Mouse (Mus musculus) forebrain, embryonic 10.5 days (tissue): ENCODE results near the gene Arhgdib. TPM values are rescaled to one million over a fixed set of nuclear protein-coding genes. Genes with fewer than 3 reads are reported as not detected.
A peak's percentile ranks its signal among the peaks of the same experiment; 100 is the strongest.
"Not testable (repeated sequence)": the region's sequence is repeated elsewhere in the genome, so short reads cannot be mapped to it uniquely, and the experiment has no call there.

Experiments used
- DNase-seq: peaks from one replicate; pipeline ENCODE4 v3.0.0-alpha.2; 2017; ENCODE audit warnings: low spot score; ENCODE audit errors: extremely low spot score
- H3K27ac ChIP-seq: fragments of 300-500 bp; sonication (generic); 2 replicates; pipeline ENCODE4 v1.5.1; 2016; ENCODE audit warnings: mild to moderate bottlenecking
- H3K27me3 ChIP-seq: fragments of 300-500 bp; sonication (generic); 2 replicates; pipeline ENCODE4 v1.6.1; 2016; ENCODE audit warnings: mild to moderate bottlenecking; ENCODE audit not compliant: poor library complexity, severe bottlenecking
- H3K36me3 ChIP-seq: fragments of 300-500 bp; sonication (generic); replicated peaks from 2 replicates; pipeline ENCODE4 v1.6.1; 2016; ENCODE audit warnings: mild to moderate bottlenecking, moderate library complexity
- H3K4me1 ChIP-seq: fragments of 300-500 bp; sonication (generic); 2 replicates; pipeline ENCODE4 v1.6.1; 2016
- H3K4me3 ChIP-seq: fragments of 300-500 bp; sonication (generic); 2 replicates; pipeline ENCODE4 v1.5.1; 2016; ENCODE audit warnings: mild to moderate bottlenecking, moderate library complexity
- H3K9me3 ChIP-seq: fragments of 300-500 bp; sonication (generic); 2 replicates; pipeline ENCODE4 v1.6.1; 2016; ENCODE audit warnings: mild to moderate bottlenecking, moderate library complexity
- WGBS: fragments of 180-500 bp; shearing (Covaris S2); methylation state at CpG from one replicate; pipeline ENCODE4 v1.1.7; 2016; 5-methylcytosine and 5-hydroxymethylcytosine counted together
- polyA plus RNA-seq: library from polyadenylated mRNA; unstranded; fragments of >200 nt; fragmentation: Nextera tagmentation; extraction: Ambion mirVana; gene quantifications from 2 replicates; pipeline ENCODE4 v1.2.1, GENCODE M21; 2016

The Arhgdib gene
- polyA plus RNA-seq, result 22.0 and 25.3 TPM in 2 replicates

DNA sequence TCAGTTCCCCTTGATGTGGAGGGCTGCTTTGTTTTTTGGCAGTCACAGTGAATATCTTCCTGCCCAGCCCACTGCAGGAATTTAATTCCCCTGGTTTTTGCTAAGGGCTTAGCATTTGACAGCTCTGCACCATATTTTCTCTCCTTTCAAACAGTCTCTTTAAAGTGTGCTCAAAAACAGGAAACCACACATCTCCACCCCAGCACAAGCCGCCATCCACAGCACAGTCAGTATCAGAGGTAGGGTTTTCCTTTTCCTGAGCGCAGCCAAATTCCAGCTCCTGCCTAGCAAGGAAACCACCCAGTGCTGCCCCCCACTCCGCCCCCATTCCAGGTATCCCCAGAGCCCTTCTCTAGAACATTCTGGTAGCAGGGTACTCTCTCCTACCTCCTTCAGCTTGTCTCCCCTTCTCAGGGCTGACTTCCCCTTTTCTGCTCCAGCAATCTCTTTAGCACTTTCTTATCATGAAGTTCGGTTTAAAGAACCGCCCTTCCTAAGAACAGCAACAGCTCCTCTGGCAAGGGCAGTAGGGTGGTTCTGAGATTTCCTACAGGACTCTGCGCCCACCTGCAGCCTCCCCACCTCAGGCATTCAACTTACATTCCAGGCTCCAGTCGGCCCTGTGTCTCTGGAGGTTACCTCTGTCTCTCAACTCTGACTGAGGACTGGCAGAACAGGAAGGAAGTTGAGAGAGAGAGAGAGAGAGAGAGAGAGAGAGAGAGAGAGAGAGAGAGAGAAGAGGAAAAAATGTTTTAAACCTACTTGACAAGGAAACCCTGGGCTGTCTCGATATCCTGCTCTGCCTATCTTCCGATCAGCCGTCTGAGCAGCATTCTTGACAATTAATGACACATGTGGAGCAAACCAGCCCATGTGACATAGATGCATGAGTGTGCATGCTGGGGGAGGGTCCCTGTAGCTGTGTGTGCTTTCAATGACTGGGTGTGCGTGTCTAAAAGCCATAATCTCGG is at the start of gene Arhgdib:
TSS of gene Arhgdib (minus strand) at position 849 of the 971 bp plus-strand sequence.
- 64% methylated on average over 12 of the region's 12 CpGs for WGBS
- no peaks in the 10 kb centered on the region for H3K27me3 ChIP-seq
- H3K4me3 ChIP-seq, result no peak within 1 kb of the TSS
- H3K36me3 ChIP-seq, result no peaks in the 10 kb centered on the region
- peaks cover 22% of the 10 kb centered on the region; the same call in 1 of the 2 replicates for H3K4me1 ChIP-seq
- H3K9me3 ChIP-seq, result no peaks in the 10 kb centered on the region
- DNase-seq, result no peak
- H3K27ac ChIP-seq, result peak within 1 kb of the TSS; percentile 51

DNA sequence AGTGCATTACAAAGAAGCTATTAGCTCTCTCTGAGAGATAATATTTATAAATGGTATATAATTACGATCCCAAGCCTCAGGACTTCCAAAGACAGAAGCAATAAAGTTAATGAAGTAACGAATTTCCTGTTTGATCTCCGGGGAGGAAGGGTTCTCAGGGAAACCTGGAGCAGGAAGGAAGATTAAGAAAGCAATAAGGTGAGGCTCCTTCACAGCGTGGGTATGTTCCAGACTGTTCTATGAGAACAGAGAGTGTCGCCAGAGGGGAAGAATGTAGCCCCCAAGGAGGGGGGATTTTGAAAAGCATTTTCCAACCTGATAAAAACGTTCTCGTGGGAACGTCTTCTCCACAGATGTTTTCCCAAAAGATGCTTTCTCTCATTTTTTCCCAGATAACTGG is 48.9 kb upstream of the Arhgdib start:
- no peak overlapping the region for H3K27ac ChIP-seq
- DNase-seq, result no peak
- 79% methylated on average over 8 of the region's 8 CpGs for WGBS

DNA sequence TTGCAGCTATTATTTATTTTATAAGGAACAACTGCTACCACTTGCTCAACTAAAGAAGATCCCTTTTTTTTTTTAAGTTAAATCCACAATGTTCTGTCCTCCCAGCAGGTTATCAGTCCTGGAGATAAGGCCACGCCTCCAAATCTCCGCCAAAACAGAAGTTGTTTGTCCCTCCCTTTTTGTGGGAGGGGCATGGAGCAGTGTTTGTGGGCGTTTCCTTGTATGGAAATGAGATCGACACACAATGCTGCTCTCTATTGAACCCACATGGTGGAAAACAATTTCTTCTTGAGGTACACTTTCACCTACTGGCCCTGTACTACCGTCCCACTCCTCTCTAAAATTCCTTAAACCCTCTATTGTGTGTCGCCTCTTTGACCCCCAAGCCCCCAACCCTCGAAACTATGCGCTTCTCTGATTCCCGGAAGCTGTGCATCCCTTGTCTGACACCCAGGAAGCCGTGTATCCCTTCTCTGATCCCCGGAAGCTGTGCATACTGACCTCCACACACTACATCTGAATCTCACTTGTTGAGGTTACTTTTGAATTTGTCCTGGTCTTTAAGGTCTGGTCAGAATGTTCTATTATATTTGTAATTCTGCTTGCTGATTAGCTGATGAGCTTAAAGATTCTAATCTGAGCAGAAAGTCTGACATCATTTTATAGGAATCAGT is 48.3 kb upstream of the Arhgdib start:
- no peaks in the 10 kb centered on the region for H3K36me3 ChIP-seq
- no peaks in the 10 kb centered on the region for H3K27me3 ChIP-seq
- WGBS, result 35% methylated on average over 11 of the region's 11 CpGs
- H3K9me3 ChIP-seq, result no peaks in the 10 kb centered on the region
- DNase-seq, result no peak
- peak overlapping the region; percentile 29; the same call in 1 of the 2 replicates for H3K4me3 ChIP-seq
- H3K4me1 ChIP-seq, result peaks cover 5% of the 10 kb centered on the region; the same call in 1 of the 2 replicates
- H3K27ac ChIP-seq, result 0 out of 2 replicates have a peak overlapping the region, but pooled peaks have one; percentile 11

More for the DNA sequence above, 48.9 kb upstream of the Arhgdib start:
- no peak overlapping the region for H3K4me3 ChIP-seq
- H3K9me3 ChIP-seq, result no peaks in the 10 kb centered on the region
- peaks cover 5% of the 10 kb centered on the region; the same call in 1 of the 2 replicates for H3K4me1 ChIP-seq
- no peaks in the 10 kb centered on the region for H3K27me3 ChIP-seq
- H3K36me3 ChIP-seq, result no peaks in the 10 kb centered on the region

DNA sequence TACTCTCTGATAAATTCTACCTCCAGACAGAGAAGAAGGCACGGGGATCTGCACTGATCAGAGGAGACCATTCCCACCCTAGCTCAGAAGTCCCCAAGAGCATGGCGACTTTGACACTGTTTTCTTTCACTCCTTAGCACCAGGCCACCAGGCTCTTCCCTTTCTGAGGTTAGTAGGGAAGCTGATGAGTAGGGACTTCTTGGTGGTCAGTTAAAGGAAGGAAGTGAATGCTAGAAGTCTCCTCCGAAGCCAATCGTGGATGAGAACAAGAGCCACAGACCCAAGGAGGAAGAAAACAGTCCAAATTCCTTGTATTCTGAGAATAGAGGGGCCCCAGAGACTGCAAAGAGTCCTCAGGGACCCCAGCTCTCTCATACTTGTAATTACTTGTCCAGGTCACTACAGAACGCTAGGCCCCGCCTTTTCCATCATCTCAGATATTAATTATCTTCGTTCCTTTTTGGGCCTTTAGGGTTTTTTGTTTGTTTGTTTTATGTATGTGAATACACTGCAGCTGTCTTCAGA is 46.9 kb upstream of the Arhgdib start:
- H3K4me3 ChIP-seq, result no peak overlapping the region
- H3K27ac ChIP-seq, result no peak overlapping the region
- H3K27me3 ChIP-seq, result no peaks in the 10 kb centered on the region
- H3K9me3 ChIP-seq, result no peaks in the 10 kb centered on the region
- H3K4me1 ChIP-seq, result peaks cover 5% of the 10 kb centered on the region; the same call in 1 of the 2 replicates
- WGBS, result 88% methylated on average over 7 of the region's 7 CpGs
- DNase-seq, result no peak
- no peaks in the 10 kb centered on the region for H3K36me3 ChIP-seq

DNA sequence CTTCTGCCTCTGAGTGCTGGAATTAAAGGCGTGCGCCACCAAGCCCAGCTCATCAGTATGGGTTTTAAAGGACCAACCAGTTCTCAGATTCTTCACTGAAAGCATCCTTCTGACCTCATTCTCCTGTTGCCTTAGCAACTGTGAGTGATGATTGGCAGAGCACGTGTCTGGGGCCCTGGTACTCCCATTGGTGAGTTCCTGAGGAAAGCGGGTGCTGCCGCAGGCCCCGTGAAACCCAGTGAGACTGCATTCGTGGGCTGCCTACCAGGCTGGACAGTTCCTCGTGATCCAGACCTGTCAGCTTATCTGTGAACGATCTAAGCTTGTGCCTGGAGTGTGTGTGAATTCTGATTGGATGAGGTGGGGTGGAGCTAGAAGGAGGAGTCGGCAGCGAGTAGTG is 45.0 kb upstream of the Arhgdib start:
- no peak for DNase-seq
- Histone ChIP-seq H3K36me3 (no peaks in the 10 kb centered on the region), H3K4me1 (peaks cover 9% of the 10 kb centered on the region; the same call in 1 of the 2 replicates), H3K9me3 (no peaks in the 10 kb centered on the region), H3K27ac (no peak overlapping the region), H3K27me3 (no peaks in the 10 kb centered on the region), H3K4me3 (no peak overlapping the region)
- 70% methylated on average over 11 of the region's 11 CpGs for WGBS

DNA sequence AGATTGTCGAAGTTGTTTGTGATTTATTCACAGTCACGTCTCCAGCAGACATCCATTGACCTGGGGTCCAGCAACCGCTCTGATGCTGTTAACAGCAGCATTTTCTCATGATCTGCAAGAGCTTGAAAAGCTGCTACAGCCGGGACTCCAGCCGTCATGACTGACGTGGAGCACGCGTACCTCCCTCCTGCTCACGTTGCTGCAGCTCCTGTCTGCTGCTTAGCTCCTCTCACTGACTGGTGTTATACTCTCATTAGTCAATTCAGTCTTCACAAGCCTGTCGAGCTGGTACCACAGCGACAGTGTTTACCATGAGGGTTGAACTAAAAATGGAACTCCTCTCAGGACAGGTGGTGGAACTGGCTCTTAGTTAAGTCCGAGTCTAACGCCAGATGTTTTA is 44.3 kb upstream of the Arhgdib start:
- no peak for DNase-seq
- H3K36me3 ChIP-seq, result no peaks in the 10 kb centered on the region
- H3K4me1 ChIP-seq, result peaks cover 9% of the 10 kb centered on the region; the same call in 1 of the 2 replicates
- H3K27me3 ChIP-seq, result no peaks in the 10 kb centered on the region
- no peak overlapping the region for H3K27ac ChIP-seq
- no peak overlapping the region for H3K4me3 ChIP-seq
- 84% methylated on average over 13 of the region's 13 CpGs for WGBS
- H3K9me3 ChIP-seq, result no peaks in the 10 kb centered on the region

DNA sequence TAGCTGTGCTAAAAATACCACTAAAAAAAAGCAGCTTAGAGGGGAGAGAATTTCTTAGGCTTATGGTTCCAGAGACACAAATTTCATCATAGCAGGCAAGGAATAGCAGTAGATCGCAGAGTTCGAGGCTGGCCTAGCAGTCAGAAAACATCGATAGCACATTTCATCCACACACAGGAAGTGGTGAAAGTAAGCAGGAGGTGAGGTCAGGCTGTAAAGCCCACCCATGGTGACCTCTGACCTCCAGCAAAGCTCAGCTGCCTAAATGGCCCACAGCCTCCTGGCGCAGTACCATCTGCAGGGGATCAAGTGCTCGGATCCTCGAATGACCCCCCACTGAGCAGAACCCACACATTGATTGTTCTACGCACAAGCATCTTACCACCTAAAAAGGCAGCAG is 41.5 kb upstream of the Arhgdib start:
- Histone ChIP-seq H3K9me3 (no peaks in the 10 kb centered on the region), H3K27ac (no peak overlapping the region), H3K4me1 (peaks cover 9% of the 10 kb centered on the region), H3K36me3 (no peaks in the 10 kb centered on the region), H3K27me3 (no peaks in the 10 kb centered on the region), H3K4me3 (no peak overlapping the region)
- 60% methylated on average over 7 of the region's 7 CpGs for WGBS
- no peak for DNase-seq

DNA sequence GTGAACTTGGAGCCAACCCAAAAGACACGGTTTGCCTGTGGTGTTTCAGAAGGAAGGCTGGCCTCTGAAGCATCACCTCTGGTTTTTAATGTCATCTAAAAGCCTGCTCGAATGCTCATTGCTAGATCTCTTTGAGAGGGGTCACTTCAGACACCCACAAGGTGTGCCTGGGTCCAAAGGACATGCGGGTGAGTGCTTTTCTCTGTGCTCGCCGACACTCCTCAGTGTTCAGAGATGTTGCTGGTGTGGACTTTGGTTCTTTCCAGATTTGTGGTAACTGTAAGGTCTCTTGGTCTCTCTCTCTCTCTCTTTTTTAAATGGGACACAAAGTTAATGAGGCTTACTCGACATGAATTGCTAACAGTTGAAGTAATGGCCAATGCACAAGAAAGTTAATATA is 40.9 kb upstream of the Arhgdib start:
- 88% methylated on average over 6 of the region's 6 CpGs for WGBS
- no peak for DNase-seq

DNA sequence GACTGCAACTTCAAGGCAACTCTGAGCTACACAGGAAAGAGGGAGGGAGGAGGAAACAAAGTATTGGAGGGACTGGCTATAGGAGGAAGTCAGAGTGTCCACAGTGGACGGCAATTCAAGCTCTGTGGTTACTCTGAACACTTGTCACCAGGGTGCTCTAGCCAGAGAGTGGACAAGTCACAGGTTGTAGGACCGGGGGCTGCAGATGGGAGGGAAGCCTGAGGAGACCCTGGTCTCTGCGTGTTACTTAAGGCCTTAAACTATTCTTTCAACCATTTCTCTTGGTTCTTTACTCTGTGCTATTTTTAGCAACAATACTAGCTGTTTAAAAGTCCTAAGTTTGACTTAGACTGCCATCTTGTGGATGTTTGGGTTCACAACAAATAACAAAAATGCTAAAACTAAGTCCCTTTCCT is 38.6 kb upstream of the Arhgdib start:
- no peaks in the 10 kb centered on the region for H3K36me3 ChIP-seq
- no peaks in the 10 kb centered on the region for H3K27me3 ChIP-seq
- H3K27ac ChIP-seq, result 0 out of 2 replicates have a peak overlapping the region, but pooled peaks have one; percentile 51
- no peaks in the 10 kb centered on the region for H3K9me3 ChIP-seq
- peak; percentile 16 for DNase-seq
- H3K4me3 ChIP-seq, result no peak overlapping the region
- peaks cover 9% of the 10 kb centered on the region for H3K4me1 ChIP-seq
- WGBS, result 42% methylated on average over 3 of the region's 3 CpGs

More for the DNA sequence above, 40.9 kb upstream of the Arhgdib start:
- no peaks in the 10 kb centered on the region for H3K36me3 ChIP-seq
- no peaks in the 10 kb centered on the region for H3K9me3 ChIP-seq
- H3K4me3 ChIP-seq, result no peak overlapping the region
- no peaks in the 10 kb centered on the region for H3K27me3 ChIP-seq
- H3K27ac ChIP-seq, result no peak overlapping the region
- H3K4me1 ChIP-seq, result peaks cover 9% of the 10 kb centered on the region

DNA sequence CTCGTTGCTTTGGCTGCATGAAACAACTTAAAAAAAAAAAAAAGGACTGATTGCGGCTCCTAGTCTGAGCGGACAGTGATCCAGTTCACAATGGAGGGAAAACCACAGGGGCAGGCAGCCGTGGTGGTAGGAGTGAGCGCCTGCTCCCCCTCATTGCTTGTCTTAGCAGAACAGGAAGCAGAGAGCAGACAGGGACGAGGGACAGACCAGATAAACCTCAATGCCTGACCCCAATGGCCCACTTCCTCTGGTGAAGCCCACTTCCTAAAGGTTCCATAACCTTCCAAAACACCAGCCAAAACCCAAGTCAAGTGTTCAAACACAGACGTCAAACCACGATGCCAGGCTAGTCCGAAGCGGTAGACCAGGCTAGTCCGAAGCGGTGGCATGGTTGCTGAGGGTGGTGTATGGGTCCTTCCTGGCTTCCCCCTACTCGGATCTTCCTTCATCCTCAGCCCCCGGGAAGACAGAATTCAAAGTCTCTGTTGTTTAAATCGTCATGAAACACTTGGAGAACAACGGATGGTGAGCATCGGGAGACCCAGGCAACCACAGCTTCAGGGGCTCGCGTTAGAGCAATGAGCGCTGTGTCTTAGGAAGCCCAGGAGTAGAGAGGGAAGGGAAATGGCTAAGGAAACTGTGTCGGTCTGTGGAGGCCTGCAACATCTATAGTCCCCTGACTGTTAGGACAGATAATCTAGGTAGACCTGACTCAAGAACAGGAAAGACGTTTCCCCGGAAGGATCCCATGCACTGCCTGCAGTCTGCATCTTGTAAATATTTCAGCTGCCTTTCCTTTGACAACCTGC is 37.8 kb upstream of the Arhgdib start:
- Histone ChIP-seq H3K9me3 (no peaks in the 10 kb centered on the region), H3K36me3 (no peaks in the 10 kb centered on the region), H3K27ac (no peak overlapping the region), H3K27me3 (no peaks in the 10 kb centered on the region), H3K4me3 (no peak overlapping the region), H3K4me1 (peaks cover 9% of the 10 kb centered on the region)
- no peak for DNase-seq
- WGBS, result 88% methylated on average over 23 of the region's 23 CpGs

DNA sequence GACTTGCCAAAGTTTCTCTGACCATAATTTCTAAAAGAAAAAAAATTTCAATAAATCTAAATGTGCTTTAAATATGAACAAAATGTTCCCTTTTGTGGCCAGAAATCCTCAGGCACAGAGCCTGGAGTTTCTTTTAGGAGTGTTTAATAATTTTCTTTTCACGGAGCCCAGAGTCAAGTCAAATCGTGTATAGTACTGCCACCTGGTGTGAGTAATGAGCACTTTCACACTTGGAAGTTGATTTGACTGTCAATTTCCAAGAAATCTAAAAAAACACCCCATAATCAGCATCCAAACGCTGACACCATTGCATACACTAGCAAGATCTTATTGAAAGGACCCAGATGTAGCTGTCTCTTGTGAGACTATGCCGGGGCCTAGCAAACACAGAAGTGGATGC is 27.2 kb upstream of the Arhgdib start:
- H3K36me3 ChIP-seq, H3K27ac ChIP-seq, H3K9me3 ChIP-seq, H3K27me3 ChIP-seq, H3K4me3 ChIP-seq, DNase-seq: not testable (repeated sequence)
- H3K4me1 ChIP-seq, result peaks cover 22% of the 10 kb centered on the region
- 58% methylated on average over 4 of the region's 4 CpGs for WGBS

DNA sequence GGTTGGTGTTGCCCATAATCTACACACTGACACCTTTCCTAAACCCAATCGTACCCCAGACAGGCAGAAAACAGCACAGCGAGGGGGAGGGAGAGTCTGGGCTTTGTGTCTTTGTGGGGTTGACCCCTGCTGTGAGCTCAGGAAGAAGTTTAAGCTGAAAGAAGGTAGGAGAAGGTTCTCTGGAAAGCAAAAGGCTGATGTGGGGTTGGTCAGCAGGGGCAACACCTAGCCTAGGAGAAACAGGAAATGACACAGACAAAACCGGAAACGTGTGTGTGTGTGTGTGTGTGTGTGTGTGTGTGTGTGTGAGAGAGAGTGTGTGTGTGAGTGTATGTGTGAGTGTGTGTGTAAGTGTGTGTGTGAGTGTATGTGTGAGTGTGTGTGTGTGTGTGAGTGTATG is 25.8 kb upstream of the Arhgdib start:
- DNase-seq, result no peak
- no peaks in the 10 kb centered on the region for H3K9me3 ChIP-seq
- H3K4me1 ChIP-seq, result peaks cover 22% of the 10 kb centered on the region
- 65% methylated on average over 4 of the region's 4 CpGs for WGBS
- no peaks in the 10 kb centered on the region for H3K27me3 ChIP-seq
- no peak overlapping the region for H3K4me3 ChIP-seq
- H3K27ac ChIP-seq, result no peak overlapping the region
- H3K36me3 ChIP-seq, result no peaks in the 10 kb centered on the region
